Mouse (Mus musculus): ENCODE data around the gene Olfr287. TPM values are rescaled to one million over a fixed set of nuclear protein-coding genes. Genes with fewer than 3 reads are reported as not detected.
A peak's percentile ranks its signal among the peaks of the same experiment; 100 is the strongest.

Olfr287 gene
- polyA plus RNA-seq, 1 experiment from 2014 or later, result not detected

GRCm38 (mm10) chr15:98214130-98214529 is 6.7 kb downstream of the Olfr287 start:
- no peak overlapping the region for H3K4me3 ChIP-seq (ENCODE audit: low read depth, low read length)
- no peaks in the 10 kb centered on the region for H3K27me3 ChIP-seq (replicated peaks; ENCODE audit: control insufficient read depth, insufficient read depth, low read length)
- 69% methylated on average over 5 of the region's 5 CpGs for WGBS
- no peak overlapping the region for H3K27ac ChIP-seq (ENCODE audit: low read depth)
- H3K4me2 ChIP-seq (ENCODE audit: low read length), result no peak overlapping the region
- DNase-seq (ENCODE audit: low spot score) (no peak), ATAC-seq (replicated peaks; ENCODE audit: low FRiP score, low TSS enrichment, low read depth) (no peak)
- H3K9ac ChIP-seq (ENCODE audit: low read length), result no peak overlapping the region
- no peaks in the 10 kb centered on the region for H3K4me1 ChIP-seq (replicated peaks; ENCODE audit: control insufficient read depth, insufficient read depth, low read length)
- H3K36me3 ChIP-seq (ENCODE audit: control insufficient read depth, insufficient read depth, low read length), result no peaks in the 10 kb centered on the region
- H3K9me3 ChIP-seq (ENCODE audit: control insufficient read depth, low read length), result no peaks in the 10 kb centered on the region

DNA sequence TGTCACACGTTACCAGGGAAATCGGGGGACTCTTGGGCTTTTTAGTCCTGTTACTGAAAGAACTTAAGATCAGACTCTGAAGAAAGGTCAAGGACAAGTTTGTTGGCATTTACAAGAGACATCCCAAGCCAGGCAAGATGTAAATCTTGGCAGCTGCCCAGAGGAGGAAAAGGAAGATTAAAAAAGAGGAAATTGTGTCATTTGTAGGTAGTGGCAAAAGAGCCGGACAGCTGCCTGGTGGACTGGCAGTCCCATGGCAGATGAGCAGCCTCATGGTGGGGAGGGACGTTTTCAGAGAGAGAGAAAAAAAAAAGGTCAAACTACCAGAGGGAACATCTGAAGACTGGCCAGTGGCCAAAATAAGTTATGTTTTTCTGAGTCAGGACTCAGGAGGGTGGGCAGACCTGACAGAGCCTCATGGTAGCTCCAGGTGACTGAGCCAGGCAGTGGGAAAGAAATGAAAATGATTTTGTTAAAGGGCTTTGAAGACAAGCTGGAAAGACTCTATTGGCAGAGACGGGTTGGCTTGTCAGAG is 7.5 kb downstream of the Olfr287 start:
- WGBS, result 75% methylated on average over 5 of the region's 5 CpGs
- Histone ChIP-seq H3K36me3 (ENCODE audit: control insufficient read depth, insufficient read depth, low read length) (no peaks in the 10 kb centered on the region), H3K9ac (ENCODE audit: low read length) (no peak overlapping the region), H3K4me2 (ENCODE audit: low read length) (no peak overlapping the region), H3K9me3 (ENCODE audit: control insufficient read depth, low read length) (no peaks in the 10 kb centered on the region), H3K4me1 (replicated peaks; ENCODE audit: control insufficient read depth, insufficient read depth, low read length) (no peaks in the 10 kb centered on the region), H3K27ac (ENCODE audit: low read depth) (no peak overlapping the region), H3K27me3 (replicated peaks; ENCODE audit: control insufficient read depth, insufficient read depth, low read length) (no peaks in the 10 kb centered on the region), H3K4me3 (ENCODE audit: low read depth, low read length) (no peak overlapping the region)
- DNase-seq (ENCODE audit: low spot score), result no peak
- no peak for ATAC-seq (replicated peaks; ENCODE audit: low FRiP score, low TSS enrichment, low read depth)

- Histone ChIP-seq H3K4me2 (ENCODE audit: low read length) (no peak overlapping the region), H3K9me3 (ENCODE audit: control insufficient read depth, low read length) (no peaks in the 10 kb centered on the region), H3K4me3 (ENCODE audit: low read depth, low read length) (no peak overlapping the region), H3K27ac (ENCODE audit: low read depth) (no peak overlapping the region), H3K27me3 (replicated peaks; ENCODE audit: control insufficient read depth, insufficient read depth, low read length) (no peaks in the 10 kb centered on the region), H3K4me1 (replicated peaks; ENCODE audit: control insufficient read depth, insufficient read depth, low read length) (no peaks in the 10 kb centered on the region), H3K36me3 (ENCODE audit: control insufficient read depth, insufficient read depth, low read length) (no peaks in the 10 kb centered on the region), H3K9ac (ENCODE audit: low read length) (no peak overlapping the region)
- ATAC-seq (replicated peaks; ENCODE audit: low FRiP score, low TSS enrichment, low read depth) (no peak), DNase-seq (ENCODE audit: low spot score) (no peak)
- WGBS, result 79% methylated on average over 7 of the region's 7 CpGs
Observed at GRCm38 (mm10) chr15:98209676-98210075, 11.2 kb downstream of the Olfr287 start.

DNA sequence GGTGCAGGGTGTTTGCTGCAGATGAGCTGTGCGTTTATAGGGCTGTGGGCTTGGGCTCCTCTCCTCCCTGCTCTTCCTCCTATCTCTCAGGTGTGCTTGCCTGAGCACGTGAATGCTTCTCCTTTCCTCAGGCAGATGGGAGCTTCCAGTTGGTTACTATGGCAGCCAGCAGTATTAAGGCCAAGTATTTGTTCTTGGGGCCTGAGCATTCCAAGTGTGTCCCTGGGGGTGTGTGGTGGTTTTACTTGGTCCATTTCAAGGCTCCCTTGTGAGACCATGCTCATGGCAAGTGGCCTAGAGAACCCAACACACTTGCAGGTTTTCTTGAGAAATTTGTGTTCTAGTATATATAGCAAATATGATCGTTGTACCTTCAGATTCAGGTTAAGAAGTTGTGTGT is 25.4 kb downstream of the Olfr287 start, which contains the start of gene Olfr288:
Gene Olfr288, minus strand, starts transcription at position 101 of the 400 bp plus-strand sequence.
- DNase-seq (ENCODE audit: low spot score), result no peak
- no peak for ATAC-seq (replicated peaks; ENCODE audit: low FRiP score, low TSS enrichment, low read depth)
- H3K27ac ChIP-seq (ENCODE audit: low read depth), result no peak within 1 kb of the TSS
- H3K4me2 ChIP-seq (ENCODE audit: low read length), result no peak within 1 kb of the TSS
- no peaks in the 10 kb centered on the region for H3K27me3 ChIP-seq (replicated peaks; ENCODE audit: control insufficient read depth, insufficient read depth, low read length)
- H3K9ac ChIP-seq (ENCODE audit: low read length), result no peak within 1 kb of the TSS
- no peaks in the 10 kb centered on the region for H3K9me3 ChIP-seq (ENCODE audit: control insufficient read depth, low read length)
- no peak within 1 kb of the TSS for H3K4me3 ChIP-seq (ENCODE audit: low read depth, low read length)
- no peaks in the 10 kb centered on the region for H3K4me1 ChIP-seq (replicated peaks; ENCODE audit: control insufficient read depth, insufficient read depth, low read length)
- WGBS, result 62% methylated on average over 3 of the region's 3 CpGs
- no peaks in the 10 kb centered on the region for H3K36me3 ChIP-seq (ENCODE audit: control insufficient read depth, insufficient read depth, low read length)

DNA sequence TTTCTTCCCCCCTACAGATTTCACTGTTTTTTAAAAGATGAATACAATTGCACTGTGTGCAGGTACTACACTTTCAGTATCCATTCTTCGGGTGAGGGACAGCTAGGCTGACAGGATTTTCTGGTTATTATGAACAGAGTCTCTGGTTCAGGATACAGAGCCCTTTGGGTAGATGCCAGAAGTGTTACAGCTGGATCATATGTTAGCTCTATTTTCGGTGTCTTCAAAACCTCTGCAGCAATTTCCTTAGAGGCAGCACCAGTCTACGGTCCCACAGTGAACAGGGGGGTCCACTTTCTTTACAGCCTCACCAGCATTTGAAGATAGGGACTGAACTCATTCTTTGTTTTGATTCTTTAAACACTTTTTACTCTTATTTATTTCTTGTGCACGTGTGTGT is 36.4 kb downstream of the Olfr287 start:
- Histone ChIP-seq H3K9me3 (ENCODE audit: control insufficient read depth, low read length) (no peaks in the 10 kb centered on the region), H3K27me3 (replicated peaks; ENCODE audit: control insufficient read depth, insufficient read depth, low read length) (0 out of 2 replicates have a peak, but pooled peaks cover 1% of the 10 kb centered on the region), H3K4me3 (ENCODE audit: low read depth, low read length) (no peak overlapping the region), H3K4me1 (replicated peaks; ENCODE audit: control insufficient read depth, insufficient read depth, low read length) (peaks cover 4% of the 10 kb centered on the region), H3K27ac (ENCODE audit: low read depth) (no peak overlapping the region), H3K36me3 (ENCODE audit: control insufficient read depth, insufficient read depth, low read length) (no peaks in the 10 kb centered on the region), H3K4me2 (ENCODE audit: low read length) (no peak overlapping the region), H3K9ac (ENCODE audit: low read length) (no peak overlapping the region)
- WGBS, result 52% methylated on average over 4 of the region's 4 CpGs
- ATAC-seq (replicated peaks; ENCODE audit: low FRiP score, low TSS enrichment, low read depth) (no peak), DNase-seq (ENCODE audit: low spot score) (no peak)

DNA sequence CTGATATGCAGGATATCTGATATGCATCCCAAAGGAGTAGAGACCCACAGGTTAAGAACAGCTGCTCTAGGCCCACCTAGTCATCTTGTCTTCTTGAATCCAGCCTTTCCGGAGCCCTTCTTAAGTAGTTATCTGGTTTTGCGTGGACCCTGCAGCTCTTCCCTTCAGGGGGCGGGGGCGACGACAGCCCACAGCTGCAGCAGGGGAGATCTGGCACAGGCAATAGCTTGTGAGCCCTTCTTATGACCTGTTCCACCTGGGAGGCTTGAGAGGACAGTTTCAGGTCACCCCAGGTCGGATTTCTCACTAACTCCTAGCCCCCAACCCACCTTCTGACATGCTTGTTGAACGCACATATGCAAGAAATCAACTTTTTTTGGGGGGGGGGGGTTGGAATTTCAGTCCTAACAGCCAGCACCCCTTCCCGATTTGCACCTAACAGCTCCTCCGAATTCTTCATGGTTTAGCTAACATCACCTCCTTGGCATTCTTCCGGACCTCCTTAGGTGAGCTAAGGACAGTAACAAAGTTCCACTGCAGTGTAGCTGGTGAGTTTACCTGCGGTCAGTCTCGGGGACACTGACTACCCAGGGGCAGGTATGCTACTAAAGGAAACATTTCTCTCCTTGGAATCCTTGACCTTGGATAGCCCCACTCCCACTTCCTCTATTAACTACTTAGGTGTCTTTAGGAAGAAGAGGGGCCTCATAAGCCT is 38.8 kb downstream of the Olfr287 start:
- Histone ChIP-seq H3K9ac (ENCODE audit: low read length) (no peak overlapping the region), H3K4me2 (ENCODE audit: low read length) (peak overlapping the region; percentile 53; the same call in 1 of the 2 replicates), H3K4me1 (replicated peaks; ENCODE audit: control insufficient read depth, insufficient read depth, low read length) (peaks cover 4% of the 10 kb centered on the region), H3K36me3 (ENCODE audit: control insufficient read depth, insufficient read depth, low read length) (no peaks in the 10 kb centered on the region), H3K4me3 (ENCODE audit: low read depth, low read length) (no peak overlapping the region), H3K9me3 (ENCODE audit: control insufficient read depth, low read length) (no peaks in the 10 kb centered on the region), H3K27me3 (replicated peaks; ENCODE audit: control insufficient read depth, insufficient read depth, low read length) (0 out of 2 replicates have a peak, but pooled peaks cover 14% of the 10 kb centered on the region), H3K27ac (ENCODE audit: low read depth) (no peak overlapping the region)
- WGBS, result 66% methylated on average over 12 of the region's 12 CpGs
- no peak for DNase-seq (ENCODE audit: low spot score)
- ATAC-seq (replicated peaks; ENCODE audit: low FRiP score, low TSS enrichment, low read depth), result no peak

- Histone ChIP-seq H3K4me1 (replicated peaks; ENCODE audit: control insufficient read depth, insufficient read depth, low read length) (peaks cover 4% of the 10 kb centered on the region), H3K27me3 (replicated peaks; ENCODE audit: control insufficient read depth, insufficient read depth, low read length) (0 out of 2 replicates have a peak, but pooled peaks cover 18% of the 10 kb centered on the region), H3K9me3 (ENCODE audit: control insufficient read depth, low read length) (no peaks in the 10 kb centered on the region), H3K4me2 (ENCODE audit: low read length) (peak overlapping the region; percentile 53), H3K4me3 (ENCODE audit: low read depth, low read length) (peak overlapping the region; percentile 48), H3K36me3 (ENCODE audit: control insufficient read depth, insufficient read depth, low read length) (no peaks in the 10 kb centered on the region), H3K9ac (ENCODE audit: low read length) (peak overlapping the region; percentile 23; the same call in 1 of the 2 replicates), H3K27ac (ENCODE audit: low read depth) (peak overlapping the region; percentile 29; the same call in 1 of the 2 replicates)
- under 1% methylated on average over 30 of the region's 30 CpGs for WGBS
- ATAC-seq (replicated peaks; ENCODE audit: low FRiP score, low TSS enrichment, low read depth), result peak; percentile 96
- peak; percentile 93 for DNase-seq (ENCODE audit: low spot score)
Observed at GRCm38 (mm10) chr15:98181132-98181711, 39.6 kb downstream of the Olfr287 start.

DNA sequence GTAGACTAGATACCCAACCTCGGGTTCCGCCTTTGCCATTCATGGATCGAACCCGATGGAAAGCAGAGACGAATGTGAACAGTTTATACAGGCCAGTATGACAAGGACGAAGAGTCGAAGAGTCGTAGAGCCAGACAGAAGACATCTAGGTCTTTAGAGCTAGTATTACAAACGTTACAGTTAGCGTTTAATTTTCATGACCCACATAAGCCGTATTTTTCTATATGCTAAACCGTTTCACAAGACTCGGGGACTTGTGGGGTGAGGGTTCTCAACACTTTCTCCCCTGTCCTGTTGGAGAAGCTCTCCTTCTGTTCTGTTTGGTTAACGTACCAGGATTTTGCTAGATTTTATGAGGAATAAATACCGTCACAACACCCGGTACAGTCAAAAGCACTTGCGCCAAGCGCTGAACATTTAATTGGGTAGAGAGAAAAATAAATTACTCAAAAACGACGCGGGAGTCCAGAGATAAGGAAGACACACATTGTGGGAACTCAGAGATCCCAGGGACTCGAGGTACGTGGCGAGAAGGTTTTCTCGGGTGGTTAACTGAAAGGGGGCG is 40.2 kb downstream of the Olfr287 start:
- H3K4me3 ChIP-seq (ENCODE audit: low read depth, low read length), result peak overlapping the region; percentile 48
- peak overlapping the region; percentile 53 for H3K4me2 ChIP-seq (ENCODE audit: low read length)
- H3K27ac ChIP-seq (ENCODE audit: low read depth), result peak overlapping the region; percentile 29; the same call in 1 of the 2 replicates
- no peaks in the 10 kb centered on the region for H3K9me3 ChIP-seq (ENCODE audit: control insufficient read depth, low read length)
- DNase-seq (ENCODE audit: low spot score), result no peak
- 9% methylated on average over 26 of the region's 26 CpGs for WGBS
- H3K9ac ChIP-seq (ENCODE audit: low read length), result peak overlapping the region; percentile 23
- H3K4me1 ChIP-seq (replicated peaks; ENCODE audit: control insufficient read depth, insufficient read depth, low read length), result peaks cover 4% of the 10 kb centered on the region
- no peaks in the 10 kb centered on the region for H3K36me3 ChIP-seq (ENCODE audit: control insufficient read depth, insufficient read depth, low read length)
- peaks cover 21% of the 10 kb centered on the region; the same call in 1 of the 2 replicates for H3K27me3 ChIP-seq (replicated peaks; ENCODE audit: control insufficient read depth, insufficient read depth, low read length)
- ATAC-seq (replicated peaks; ENCODE audit: low FRiP score, low TSS enrichment, low read depth), result no peak

Measured in intestine, embryonic 14.5 days (tissue).